Mouse (Mus musculus): Measurements from ENCODE around the gene Ehmt2. TPM values are rescaled to one million over a fixed set of nuclear protein-coding genes. Genes with fewer than 3 reads are reported as not detected.
"Not testable (repeated sequence)": the region's sequence is repeated elsewhere in the genome, so short reads cannot be mapped to it uniquely, and the experiment has no call there.

The Ehmt2 gene
- polyA plus RNA-seq, 1 experiment from 2014 or later, result 49.1 TPM

DNA sequence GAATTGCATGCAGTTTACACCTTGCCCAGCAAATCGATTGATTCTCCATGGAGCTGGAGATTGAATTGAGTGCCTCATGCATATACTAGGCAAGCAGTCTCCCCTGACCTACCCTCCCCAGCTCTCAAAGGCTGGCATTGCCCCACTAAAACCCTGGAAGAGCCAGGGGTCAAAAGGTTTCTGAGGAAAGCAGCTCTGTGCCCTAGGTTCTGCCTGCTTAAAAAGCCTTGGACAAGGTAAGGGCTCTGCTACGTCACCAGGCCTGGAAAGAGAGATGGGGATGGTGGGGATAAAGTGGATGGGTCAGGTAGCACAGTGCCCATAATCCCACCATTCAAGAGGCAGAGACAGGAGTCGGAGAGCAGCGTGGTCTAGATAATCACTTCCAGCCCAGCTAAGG lies 56.6 kb downstream of the Ehmt2 start:
- no peaks in the 10 kb centered on the region for H3K9me3 ChIP-seq (replicated peaks)
- peaks cover 13% of the 10 kb centered on the region; the same call in 1 of the 2 replicates for H3K27me3 ChIP-seq (replicated peaks)
- peaks cover 14% of the 10 kb centered on the region for H3K4me1 ChIP-seq (replicated peaks)
- H3K36me3 ChIP-seq, result peaks cover 17% of the 10 kb centered on the region
- H3K4me2 ChIP-seq, result no peak overlapping the region
- no peak overlapping the region for H3K9ac ChIP-seq
- ATAC-seq (ENCODE audit: insufficient number of reproducible peaks, low FRiP score), result no peak
- 80% methylated on average over 4 of the region's 4 CpGs for WGBS
- no peak overlapping the region for H3K4me3 ChIP-seq
- H3K27ac ChIP-seq (ENCODE audit: poor library complexity, severe bottlenecking), result no peak overlapping the region

DNA sequence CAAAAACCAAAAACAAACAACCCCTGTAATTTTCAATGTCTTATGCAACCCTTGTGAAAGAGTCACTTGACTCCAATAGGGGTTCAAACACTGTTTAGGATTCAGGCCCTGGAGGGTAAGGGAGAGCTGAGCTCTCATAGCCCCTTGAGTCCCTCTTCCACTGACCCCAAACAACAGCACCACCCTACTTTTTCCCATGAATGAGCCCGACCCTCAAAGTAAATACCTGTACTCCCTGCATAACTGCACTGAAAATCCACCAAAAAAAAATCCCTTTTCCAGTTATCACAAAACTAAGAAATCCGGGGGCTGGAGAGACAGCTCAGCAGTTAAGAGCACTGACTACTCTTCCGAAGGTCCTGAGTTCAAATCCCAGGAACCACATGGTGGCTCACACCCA lies 57.6 kb downstream of the Ehmt2 start:
- Histone ChIP-seq H3K4me1 (replicated peaks) (peaks cover 10% of the 10 kb centered on the region), H3K36me3 (peaks cover 6% of the 10 kb centered on the region), H3K9ac (no peak overlapping the region), H3K9me3 (replicated peaks) (no peaks in the 10 kb centered on the region), H3K4me2 (no peak overlapping the region), H3K27me3 (replicated peaks) (peaks cover 13% of the 10 kb centered on the region; the same call in 1 of the 2 replicates), H3K4me3 (no peak overlapping the region), H3K27ac (ENCODE audit: poor library complexity, severe bottlenecking) (no peak overlapping the region)
- 72% methylated on average over 3 of the region's 3 CpGs for WGBS
- no peak for ATAC-seq (ENCODE audit: insufficient number of reproducible peaks, low FRiP score)

DNA sequence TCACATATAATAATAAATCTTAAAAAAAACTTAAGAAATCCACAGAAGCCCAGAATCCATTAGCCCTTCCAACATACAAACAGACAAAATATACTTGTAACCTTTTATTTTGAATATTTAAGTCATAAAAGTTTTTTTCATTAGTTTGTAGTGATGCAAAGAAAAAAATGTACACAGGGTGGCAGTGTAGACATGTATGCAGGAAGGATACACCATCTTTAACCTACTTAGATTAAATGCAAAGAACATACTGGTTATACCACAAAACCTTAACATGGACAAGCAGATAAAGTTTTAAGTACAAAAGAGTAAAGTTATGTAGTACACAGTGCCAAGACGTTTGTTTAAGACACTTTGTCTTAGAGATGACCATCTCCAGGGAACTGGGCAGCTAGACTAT lies 58.1 kb downstream of the Ehmt2 start:
- Histone ChIP-seq H3K4me1 (replicated peaks) (peaks cover 6% of the 10 kb centered on the region), H3K36me3 (peaks cover 2% of the 10 kb centered on the region; the same call in 1 of the 2 replicates), H3K27ac (ENCODE audit: poor library complexity, severe bottlenecking) (no peak overlapping the region), H3K27me3 (replicated peaks) (peaks cover 13% of the 10 kb centered on the region; the same call in 1 of the 2 replicates), H3K4me3 (no peak overlapping the region), H3K4me2 (no peak overlapping the region), H3K9ac (no peak overlapping the region), H3K9me3 (replicated peaks) (no peaks in the 10 kb centered on the region)
- ATAC-seq (ENCODE audit: insufficient number of reproducible peaks, low FRiP score), result no peak
- 35% methylated on average over 1 of the region's 1 CpGs for WGBS

DNA sequence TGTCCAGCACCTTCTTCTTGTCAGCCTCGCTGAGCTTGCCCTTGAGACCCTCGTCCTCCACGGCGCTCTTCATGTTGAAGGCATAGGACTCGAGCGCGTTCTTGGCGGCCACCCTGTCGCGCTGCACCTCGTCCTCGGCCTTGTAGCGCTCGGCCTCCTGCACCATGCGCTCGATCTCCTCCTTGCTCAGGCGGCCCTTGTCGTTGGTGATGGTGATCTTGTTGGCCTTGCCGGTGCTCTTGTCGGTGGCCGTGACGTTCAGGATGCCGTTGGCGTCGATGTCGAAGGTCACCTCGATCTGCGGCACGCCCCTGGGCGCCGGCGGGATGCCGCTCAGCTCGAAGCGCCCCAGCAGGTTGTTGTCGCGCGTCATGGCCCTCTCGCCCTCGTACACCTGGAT lies 59.0 kb downstream of the Ehmt2 start:
- not testable (repeated sequence) for H3K4me3 ChIP-seq; ATAC-seq (ENCODE audit: insufficient number of reproducible peaks, low FRiP score)

DNA sequence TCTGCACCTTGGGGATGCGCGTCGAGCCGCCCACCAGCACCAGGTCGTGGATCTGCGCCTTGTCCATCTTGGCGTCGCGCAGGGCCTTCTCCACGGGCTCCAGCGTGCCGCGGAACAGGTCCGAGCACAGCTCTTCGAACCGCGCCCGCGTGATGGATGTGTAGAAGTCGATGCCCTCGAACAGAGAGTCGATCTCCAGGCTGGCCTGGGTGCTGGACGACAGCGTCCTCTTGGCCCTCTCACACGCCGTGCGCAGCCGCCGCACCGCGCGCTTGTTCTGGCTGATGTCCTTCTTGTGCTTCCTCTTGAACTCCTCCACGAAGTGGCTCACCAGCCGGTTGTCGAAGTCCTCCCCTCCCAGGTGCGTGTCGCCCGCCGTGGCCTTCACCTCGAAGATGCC lies 59.7 kb downstream of the Ehmt2 start:
- not testable (repeated sequence) for H3K4me3 ChIP-seq; ATAC-seq (ENCODE audit: insufficient number of reproducible peaks, low FRiP score); H3K4me2 ChIP-seq; H3K9me3 ChIP-seq (replicated peaks); H3K36me3 ChIP-seq; H3K4me1 ChIP-seq (replicated peaks); H3K9ac ChIP-seq; H3K27ac ChIP-seq (ENCODE audit: poor library complexity, severe bottlenecking)
- H3K27me3 ChIP-seq (replicated peaks), result peaks cover 23% of the 10 kb centered on the region; the same call in 1 of the 2 replicates
- 20% methylated on average over 27 of the region's 40 CpGs for WGBS

More for the DNA sequence above, 59.0 kb downstream of the Ehmt2 start:
- H3K4me2 ChIP-seq; H3K4me1 ChIP-seq (replicated peaks); H3K9me3 ChIP-seq (replicated peaks); H3K9ac ChIP-seq; H3K27ac ChIP-seq (ENCODE audit: poor library complexity, severe bottlenecking); H3K36me3 ChIP-seq: not testable (repeated sequence)
- WGBS, result 14% methylated on average over 28 of the region's 40 CpGs
- peaks cover 18% of the 10 kb centered on the region; the same call in 1 of the 2 replicates for H3K27me3 ChIP-seq (replicated peaks)

DNA sequence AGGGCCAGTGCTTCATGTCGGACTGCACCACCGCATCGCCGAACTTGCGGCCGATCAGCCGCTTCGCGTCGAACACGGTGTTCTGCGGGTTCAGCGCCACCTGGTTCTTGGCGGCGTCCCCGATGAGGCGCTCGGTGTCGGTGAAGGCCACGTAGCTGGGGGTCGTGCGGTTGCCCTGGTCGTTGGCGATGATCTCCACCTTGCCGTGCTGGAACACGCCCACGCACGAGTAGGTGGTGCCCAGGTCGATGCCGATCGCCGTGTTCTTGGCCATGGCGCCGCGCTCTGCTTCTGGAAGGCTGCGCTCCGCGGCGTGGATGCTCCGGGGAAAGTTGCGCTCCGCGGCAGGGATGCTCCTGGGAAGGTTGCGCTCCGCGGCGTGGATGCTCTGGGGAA lies 60.5 kb downstream of the Ehmt2 start:
- Histone ChIP-seq H3K27me3 (replicated peaks) (peaks cover 29% of the 10 kb centered on the region; the same call in 1 of the 2 replicates), H3K4me3 (peak overlapping the region; percentile 54), H3K4me2 (peak overlapping the region; percentile 70)
- 0 out of 2 replicates have a peak, but pooled peaks have one; percentile 4 for ATAC-seq (ENCODE audit: insufficient number of reproducible peaks, low FRiP score)
- H3K9ac ChIP-seq; H3K36me3 ChIP-seq; H3K9me3 ChIP-seq (replicated peaks); H3K4me1 ChIP-seq (replicated peaks); H3K27ac ChIP-seq (ENCODE audit: poor library complexity, severe bottlenecking): not testable (repeated sequence)
- 2% methylated on average over 34 of the region's 47 CpGs for WGBS

DNA sequence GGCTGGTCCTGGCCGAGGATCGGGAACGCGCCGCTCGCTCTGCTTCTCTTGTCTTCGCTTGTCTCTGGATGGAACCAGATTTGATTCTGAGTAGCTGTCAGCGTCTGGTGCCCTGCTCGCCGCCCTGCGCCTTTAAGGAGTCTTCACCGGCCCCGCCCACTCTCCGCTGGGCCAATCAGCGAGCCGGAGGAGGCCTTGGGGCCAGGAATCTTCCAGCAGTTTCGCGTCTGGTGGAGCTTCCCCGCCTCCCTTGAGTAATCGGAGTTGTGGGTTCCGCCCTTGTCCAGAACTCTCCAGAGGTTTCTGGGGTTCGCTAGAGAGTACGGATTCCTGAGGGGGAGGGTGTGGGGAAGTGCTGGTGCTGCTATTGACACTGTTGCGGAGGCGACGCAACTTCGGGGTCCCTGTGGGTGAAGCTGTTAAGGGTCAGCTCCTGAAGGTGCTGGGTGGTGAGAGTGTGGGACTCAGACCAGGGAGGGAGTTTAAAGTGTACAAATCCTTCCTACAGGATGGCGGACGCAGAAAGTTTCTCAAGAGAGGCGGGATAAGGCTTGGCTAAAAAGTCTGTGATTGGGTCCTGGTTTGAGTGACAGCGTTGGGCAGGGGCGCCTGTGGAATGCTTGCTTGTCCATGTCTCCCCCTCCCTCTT lies 61.0 kb downstream of the Ehmt2 start, which contains the start of gene Hspa1b:
Gene Hspa1b (minus strand): TSS at position 109 of the 649 bp plus-strand sequence.
- H3K36me3 ChIP-seq; H3K4me1 ChIP-seq (replicated peaks); H3K9me3 ChIP-seq (replicated peaks): not testable (repeated sequence)
- under 1% methylated on average over 28 of the region's 32 CpGs for WGBS
- peak; percentile 94 for ATAC-seq (ENCODE audit: insufficient number of reproducible peaks, low FRiP score)
- peak within 1 kb of the TSS; percentile 54 for H3K4me3 ChIP-seq
- H3K4me2 ChIP-seq, result peak within 1 kb of the TSS; percentile 70
- peaks cover 29% of the 10 kb centered on the region; the same call in 1 of the 2 replicates for H3K27me3 ChIP-seq (replicated peaks)
- H3K9ac ChIP-seq, result peak within 1 kb of the TSS; percentile 67
- H3K27ac ChIP-seq (ENCODE audit: poor library complexity, severe bottlenecking), result peak within 1 kb of the TSS; percentile 93

DNA sequence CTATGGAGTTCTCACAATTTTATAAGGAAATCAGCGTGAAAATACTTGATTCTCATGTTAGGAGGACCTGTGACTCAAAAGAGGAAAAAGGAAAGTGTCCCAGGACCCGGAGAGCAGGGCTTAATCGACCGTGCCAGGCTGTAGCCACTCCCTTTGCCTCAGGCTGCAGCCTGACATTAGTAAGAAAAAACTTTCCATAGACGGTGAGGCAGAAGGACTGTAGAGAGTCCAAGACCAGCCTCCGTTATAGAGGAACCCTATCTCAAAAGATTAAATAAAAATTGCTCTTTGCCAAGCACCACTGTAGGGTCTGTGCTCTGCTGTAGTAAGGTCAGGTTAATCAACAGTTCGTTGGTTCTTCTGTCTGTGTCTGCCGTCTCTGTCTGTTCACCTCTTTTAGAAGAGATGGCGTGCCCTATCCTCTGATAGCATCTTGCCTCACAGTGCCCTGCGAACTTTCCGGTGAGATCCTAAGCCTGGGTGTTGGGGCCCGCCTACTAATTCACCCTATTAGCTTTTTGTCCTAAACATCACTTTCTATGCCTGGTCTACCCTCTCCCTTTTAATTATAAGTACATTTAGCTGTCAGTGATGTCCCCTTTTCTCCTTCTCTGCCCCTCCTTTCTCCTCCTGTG lies 61.7 kb downstream of the Ehmt2 start:
- Histone ChIP-seq H3K27ac (ENCODE audit: poor library complexity, severe bottlenecking) (peak overlapping the region; percentile 93), H3K4me2 (peak overlapping the region; percentile 70), H3K36me3 (no peaks in the 10 kb centered on the region), H3K9ac (peak overlapping the region; percentile 67), H3K27me3 (replicated peaks) (peaks cover 29% of the 10 kb centered on the region; the same call in 1 of the 2 replicates), H3K4me1 (replicated peaks) (peaks cover 4% of the 10 kb centered on the region), H3K9me3 (replicated peaks) (no peaks in the 10 kb centered on the region), H3K4me3 (peak overlapping the region; percentile 54)
- 12% methylated on average over 12 of the region's 12 CpGs for WGBS
- ATAC-seq (ENCODE audit: insufficient number of reproducible peaks, low FRiP score), result 0 out of 2 replicates have a peak, but pooled peaks have one; percentile 29

DNA sequence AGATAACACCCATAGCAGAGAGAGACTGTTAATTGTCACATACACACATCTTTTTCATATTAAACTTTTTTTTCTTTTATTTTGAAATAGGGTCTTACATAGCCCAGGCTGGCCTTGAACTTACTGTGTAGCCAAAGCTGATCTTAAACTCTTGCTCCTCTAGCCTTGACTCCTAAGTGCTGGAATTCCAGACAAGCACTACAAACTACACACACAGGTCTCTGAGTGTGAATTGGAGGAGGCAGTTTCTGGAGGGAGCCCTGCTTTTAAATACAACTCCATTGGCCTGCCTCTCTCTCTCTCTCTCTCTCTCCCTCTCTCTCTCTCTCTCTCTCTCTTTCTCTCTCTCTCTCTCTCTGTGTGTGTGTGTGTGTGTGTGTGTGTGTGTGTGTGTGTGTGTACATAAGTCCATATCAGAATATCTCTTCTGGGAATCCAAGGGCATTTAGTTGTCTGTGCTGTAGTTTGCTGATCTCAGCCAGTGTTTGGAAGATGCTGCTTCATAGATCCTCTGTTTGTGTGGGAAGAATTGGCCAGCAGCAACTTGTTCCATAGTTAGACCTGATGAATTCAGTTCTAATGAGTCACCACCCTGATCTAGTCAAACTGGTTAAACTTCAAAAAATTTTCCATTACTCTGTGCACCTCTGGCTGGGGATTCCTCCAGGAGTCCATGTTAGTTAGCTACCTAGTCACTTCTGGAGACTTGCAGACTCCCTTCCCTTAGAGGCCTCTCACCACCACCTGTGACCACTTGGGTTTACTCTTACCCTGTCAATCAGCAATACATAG lies 62.6 kb downstream of the Ehmt2 start:
- H3K9ac ChIP-seq, result no peak overlapping the region
- H3K4me1 ChIP-seq (replicated peaks), result peaks cover 4% of the 10 kb centered on the region
- no peaks in the 10 kb centered on the region for H3K36me3 ChIP-seq
- ATAC-seq (ENCODE audit: insufficient number of reproducible peaks, low FRiP score), result no peak
- H3K4me2 ChIP-seq, result no peak overlapping the region
- H3K4me3 ChIP-seq, result no peak overlapping the region
- H3K27me3 ChIP-seq (replicated peaks), result peaks cover 26% of the 10 kb centered on the region; the same call in 1 of the 2 replicates
- H3K9me3 ChIP-seq (replicated peaks), result no peaks in the 10 kb centered on the region
- H3K27ac ChIP-seq (ENCODE audit: poor library complexity, severe bottlenecking), result no peak overlapping the region

DNA sequence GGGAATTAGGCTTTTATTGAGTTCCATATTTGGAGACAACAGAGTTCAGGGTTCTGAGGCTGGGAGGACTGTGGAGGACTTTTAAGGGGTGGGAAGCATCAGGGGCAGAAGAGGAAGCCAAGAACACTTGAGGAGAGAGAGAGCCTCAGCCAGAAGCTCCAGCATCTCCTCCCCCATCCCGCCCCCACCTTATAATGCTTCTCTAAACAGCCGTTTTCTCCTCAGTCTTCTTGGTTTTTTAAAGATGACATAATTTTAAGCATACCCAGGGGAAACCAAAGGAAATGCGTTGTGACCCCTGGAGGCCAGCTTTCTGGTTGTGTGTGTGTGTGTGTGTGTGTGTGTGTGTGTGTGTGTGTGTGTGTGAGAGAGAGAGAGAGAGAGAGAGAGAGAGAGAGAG lies 63.9 kb downstream of the Ehmt2 start:
- no peak overlapping the region for H3K4me3 ChIP-seq
- H3K27me3 ChIP-seq (replicated peaks), result peaks cover 25% of the 10 kb centered on the region; the same call in 1 of the 2 replicates
- no peaks in the 10 kb centered on the region for H3K36me3 ChIP-seq
- 47% methylated on average over 3 of the region's 3 CpGs for WGBS
- no peak overlapping the region for H3K9ac ChIP-seq
- H3K4me2 ChIP-seq, result no peak overlapping the region
- H3K9me3 ChIP-seq (replicated peaks), result no peaks in the 10 kb centered on the region
- no peak overlapping the region for H3K27ac ChIP-seq (ENCODE audit: poor library complexity, severe bottlenecking)
- ATAC-seq (ENCODE audit: insufficient number of reproducible peaks, low FRiP score), result no peak
- peaks cover 4% of the 10 kb centered on the region for H3K4me1 ChIP-seq (replicated peaks)

DNA sequence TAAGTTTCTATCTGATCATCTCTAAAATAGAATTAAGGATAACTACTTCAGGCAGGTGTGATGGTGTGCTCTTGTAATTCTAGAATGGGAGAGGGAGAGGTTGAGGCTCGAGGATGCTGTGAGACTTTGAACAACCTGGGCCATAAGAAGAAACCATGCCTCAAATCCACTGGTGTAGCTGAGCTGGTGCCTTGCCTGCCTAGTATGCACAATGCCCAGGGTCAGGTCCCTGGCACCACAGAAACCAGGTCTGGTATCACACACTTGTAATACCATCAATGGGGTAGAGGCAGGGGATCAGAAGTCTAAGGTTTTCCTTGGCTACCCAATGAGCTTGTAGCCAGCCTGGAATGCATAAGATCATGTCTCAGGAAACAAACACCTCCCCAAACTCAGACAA lies 64.6 kb downstream of the Ehmt2 start:
- no peak overlapping the region for H3K4me3 ChIP-seq
- no peaks in the 10 kb centered on the region for H3K9me3 ChIP-seq (replicated peaks)
- no peaks in the 10 kb centered on the region for H3K36me3 ChIP-seq
- peaks cover 30% of the 10 kb centered on the region for H3K27me3 ChIP-seq (replicated peaks)
- H3K4me1 ChIP-seq (replicated peaks), result peaks cover 4% of the 10 kb centered on the region
- no peak overlapping the region for H3K4me2 ChIP-seq
- no peak overlapping the region for H3K27ac ChIP-seq (ENCODE audit: poor library complexity, severe bottlenecking)
- no peak for ATAC-seq (ENCODE audit: insufficient number of reproducible peaks, low FRiP score)
- 50% methylated on average over 1 of the region's 1 CpGs for WGBS
- H3K9ac ChIP-seq, result no peak overlapping the region
